Mouse (Mus musculus) CH12.LX (cell line): ENCODE measurements around the gene Grin3a. TPM values are rescaled to one million over a fixed set of nuclear protein-coding genes. Genes with fewer than 3 reads are reported as not detected.

Experiments
- DNase-seq: peaks from one replicate; pipeline ENCODE4 v3.0.0-alpha.2; 2013; ENCODE audit errors: extremely low read depth
- H3K27ac ChIP-seq: 2 replicates; pipeline ENCODE4 v1.5.1; 2012; ENCODE audit warnings: low read depth, mild to moderate bottlenecking, control low read depth, moderate library complexity; ENCODE audit not compliant: insufficient read depth
- H3K27me3 ChIP-seq: replicated peaks from 2 replicates; pipeline ENCODE3; 2012; ENCODE audit warnings: inconsistent platforms
- H3K36me3 ChIP-seq, 2 experiments: replicated peaks in 1 of 2; 2 replicates each; pipeline versions ENCODE3 to v1.6.1; 2012; ENCODE audit warnings: inconsistent platforms in 1 of 2, low read length in 1 of 2, mild to moderate bottlenecking in 1 of 2, mixed read lengths in 1 of 2, moderate library complexity in 1 of 2; ENCODE audit not compliant: control insufficient read depth in 1 of 2, insufficient read depth in 1 of 2
- H3K4me1 ChIP-seq, 2 experiments: 2 replicates each; pipeline ENCODE4 v1.6.1; 2012; ENCODE audit warnings: inconsistent platforms in 1 of 2, moderate library complexity in 1 of 2; ENCODE audit not compliant: insufficient read depth in 2 of 2, control insufficient read depth in 1 of 2
- H3K4me2 ChIP-seq: 2 replicates; pipeline ENCODE4 v1.6.1; 2012; ENCODE audit warnings: low read depth, mild to moderate bottlenecking, control low read depth; ENCODE audit not compliant: poor library complexity, insufficient read depth, severe bottlenecking
- H3K4me3 ChIP-seq, 3 experiments: fragments of 150-350 bp in 1 of 3; sonication (generic) in 1 of 3; replicated peaks in 1 of 3; 2 replicates each; pipeline versions ENCODE3 to v1.5.1; 2011 to 2012; ENCODE audit warnings: low read depth in 2 of 3, low read length in 2 of 3, mild to moderate bottlenecking in 2 of 3, moderate library complexity in 2 of 3, control low read depth in 1 of 3, improper control_type of control experiment in 1 of 3, inconsistent platforms in 1 of 3, mixed read lengths in 1 of 3; ENCODE audit not compliant: poor library complexity in 1 of 3
- H3K79me2 ChIP-seq: replicated peaks from 2 replicates; pipeline ENCODE4 v1.6.1; 2012; ENCODE audit warnings: mild to moderate bottlenecking, moderate library complexity; ENCODE audit not compliant: control insufficient read depth, poor library complexity, insufficient read depth, severe bottlenecking; ENCODE audit errors: extremely low read depth
- H3K9ac ChIP-seq: 2 replicates; pipeline ENCODE4 v1.6.1; 2012; ENCODE audit warnings: low read depth, mild to moderate bottlenecking, control low read depth, moderate library complexity; ENCODE audit not compliant: insufficient read depth
- H3K9me3 ChIP-seq: replicated peaks from 2 replicates; pipeline ENCODE3; 2012; ENCODE audit warnings: low read length, inconsistent platforms, mixed read lengths
- CTCF ChIP-seq, 2 experiments: IDR thresholded peaks in 1 of 2; conservative IDR thresholded peaks in 1 of 2; 2 replicates each; pipeline ENCODE4 v1.5.1; 2011 to 2012; ENCODE audit warnings: low read depth in 2 of 2, low read length in 2 of 2, improper control_type of control experiment in 1 of 2, inconsistent platforms in 1 of 2, mild to moderate bottlenecking in 1 of 2, moderate library complexity in 1 of 2
- E2F4 ChIP-seq: IDR thresholded peaks from 2 replicates; pipeline ENCODE4 v1.6.1; 2011; ENCODE audit warnings: low read depth, low read length, improper control_type of control experiment; ENCODE audit not compliant: insufficient replicate concordance
- ELF1 ChIP-seq: IDR thresholded peaks from 2 replicates; pipeline ENCODE4 v1.6.1; 2014; ENCODE audit warnings: low read depth, mild to moderate bottlenecking, inconsistent platforms, low read length, improper control_type of control experiment
- EP300 ChIP-seq: IDR thresholded peaks from 2 replicates; pipeline ENCODE4 v1.6.1; 2011; ENCODE audit warnings: low read length, improper control_type of control experiment
- GABPA ChIP-seq: IDR thresholded peaks from 2 replicates; pipeline ENCODE4 v1.6.1; 2012; ENCODE audit warnings: low read depth, low read length, improper control_type of control experiment, inconsistent platforms; ENCODE audit not compliant: insufficient replicate concordance
- JUND ChIP-seq: conservative IDR thresholded peaks from 2 replicates; pipeline ENCODE4 v1.6.1; 2011; ENCODE audit warnings: low read depth, low read length, improper control_type of control experiment
- KAT2A ChIP-seq: IDR thresholded peaks from 2 replicates; pipeline ENCODE4 v1.6.1; 2012; ENCODE audit warnings: low read length, improper control_type of control experiment, inconsistent platforms; ENCODE audit not compliant: insufficient replicate concordance
- MAFK ChIP-seq: IDR thresholded peaks from 2 replicates; pipeline ENCODE4 v1.6.1; 2011; ENCODE audit warnings: low read length, improper control_type of control experiment; ENCODE audit not compliant: insufficient replicate concordance
- MXI1 ChIP-seq: IDR thresholded peaks from 2 replicates; pipeline ENCODE4 v1.6.1; 2011; ENCODE audit warnings: mild to moderate bottlenecking, low read depth, low read length, improper control_type of control experiment
- RCOR1 ChIP-seq: conservative IDR thresholded peaks from 2 replicates; pipeline ENCODE4 v1.6.1; 2012; ENCODE audit warnings: low read depth, mild to moderate bottlenecking, inconsistent platforms, low read length, improper control_type of control experiment
- USF1 ChIP-seq: IDR thresholded peaks from 2 replicates; pipeline ENCODE4 v1.6.1; 2014; ENCODE audit warnings: low read depth, mild to moderate bottlenecking, inconsistent platforms, low read length, improper control_type of control experiment
- ZKSCAN1 ChIP-seq: IDR thresholded peaks from 2 replicates; pipeline ENCODE4 v1.6.1; 2012; ENCODE audit warnings: low read depth, inconsistent platforms, low read length, improper control_type of control experiment, borderline replicate concordance
- ZNF384 ChIP-seq: IDR thresholded peaks from 2 replicates; pipeline ENCODE4 v1.6.1; 2012; ENCODE audit warnings: low read depth, low read length, improper control_type of control experiment, inconsistent platforms
- dilution Hi-C: fragments of 300-500 bp; cut with MboI; formaldehyde crosslinking; loops from 2 replicates; pipeline ENCODE4 v1.14.3; 2020; ENCODE audit warnings: low sequenced_read_pairs; ENCODE audit not compliant: extremely low pct_unique_long_range_greater_than_20kb, extremely low pct_ligation_motif_present
- in situ Hi-C: fragments of 300-500 bp; cut with MboI; formaldehyde crosslinking; loops from 3 replicates; pipeline ENCODE4 v1.14.3; 2019; ENCODE audit warnings: low sequenced_read_pairs, low pct_ligation_motif_present, low pct_unique_long_range_greater_than_20kb, mixed read lengths
- polyA plus RNA-seq: library from polyadenylated mRNA; unstranded; fragments of >175 nt; gene quantifications from 2 replicates; pipeline ENCODE4 v1.2.1, GENCODE M21; 2012; ENCODE audit warnings: low read depth; ENCODE audit not compliant: insufficient read length
- total RNA-seq, 2 experiments: library from RNA; depleted of rRNA; stranded (reverse); fragments of 300-350 nt in 1 of 2; fragments of >200 nt in 1 of 2; gene quantifications; 2 replicates each; pipeline ENCODE4 v1.2.3; 2012 to 2014

Grin3a gene
- total and polyA plus RNA-seq, 3 experiments: 0.06 TPM; not detected in 2

DNA sequence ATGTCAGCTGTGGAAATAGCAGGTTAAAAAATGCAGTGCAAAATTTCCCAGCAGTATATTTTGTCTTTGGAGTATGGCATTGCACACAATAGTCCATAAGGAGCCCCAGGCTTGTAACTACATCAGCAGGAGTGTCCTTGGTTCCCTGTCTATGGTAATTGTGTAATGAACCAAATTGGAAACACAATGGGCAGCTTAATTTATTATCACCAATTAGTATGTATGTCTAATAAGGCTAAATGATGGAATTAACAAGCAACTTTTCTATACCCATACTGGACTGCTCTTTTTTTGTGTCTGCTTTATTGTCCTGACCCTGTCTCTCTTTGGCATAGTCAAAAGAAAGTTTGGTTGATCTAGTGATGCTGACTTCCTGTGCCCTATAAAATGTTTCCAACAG is 38.8 kb downstream of the Grin3a start:
- H3K4me3 ChIP-seq: no peak overlapping the region
- dilution Hi-C loops: no loop called here
- H3K9me3 ChIP-seq: no peaks in the 10 kb centered on the region
- no peaks in the 10 kb centered on the region for H3K4me1 ChIP-seq
- DNase-seq: no peak
- H3K4me2 ChIP-seq: no peak overlapping the region
- no peak overlapping the region for H3K9ac ChIP-seq
- no peak overlapping the region for H3K27ac ChIP-seq
- H3K79me2 ChIP-seq: no peaks in the 10 kb centered on the region
- no peak for TF ChIP-seq RCOR1
- TF ChIP-seq, all 38 proteins: peak for 0
- Histone ChIP-seq H3K27me3 (no peaks in the 10 kb centered on the region), H3K36me3 (no peaks in the 10 kb centered on the region)
- in situ Hi-C loops: no loop called here

DNA sequence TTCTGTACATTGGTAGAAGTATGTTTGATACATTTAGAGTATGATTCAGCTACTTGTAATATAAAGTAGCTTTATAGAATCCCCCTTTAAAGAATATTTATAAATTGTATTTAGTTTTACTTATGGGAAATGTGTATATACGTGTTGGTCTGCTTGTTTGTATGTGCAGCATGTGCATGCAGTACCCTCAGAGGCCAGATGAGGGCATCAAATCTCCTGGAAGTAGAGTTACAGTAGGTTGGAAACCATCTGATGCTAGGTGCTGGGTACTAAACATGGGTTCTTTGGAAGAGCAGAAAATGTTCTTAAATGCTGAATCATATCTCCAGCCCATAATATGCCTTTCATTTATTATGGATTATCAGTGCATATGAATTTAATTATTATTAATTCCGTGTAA is 46.2 kb downstream of the Grin3a start:
- Histone ChIP-seq H3K27ac (no peak overlapping the region), H3K79me2 (no peaks in the 10 kb centered on the region), H3K27me3 (no peaks in the 10 kb centered on the region), H3K9me3 (no peaks in the 10 kb centered on the region), H3K4me2 (no peak overlapping the region), H3K4me1 (no peaks in the 10 kb centered on the region), H3K9ac (no peak overlapping the region), H3K36me3 (no peaks in the 10 kb centered on the region), H3K4me3 (no peak overlapping the region)
- in situ Hi-C loops (no loop called here), dilution Hi-C loops (no loop called here)
- TF ChIP-seq CTCF (conservative IDR thresholded peaks at IDR 0.05 in 1 of 2, IDR thresholded peaks at IDR 0.05 in 1 of 2; ENCODE audit: low read depth in 2 of 2, low read length in 2 of 2) (peak in 1 of 2 experiments; percentile 15; a peak in 1 of 4 replicates), ZNF384 (no peak), MXI1 (no peak)
- DNase-seq: peak; percentile 9

DNA sequence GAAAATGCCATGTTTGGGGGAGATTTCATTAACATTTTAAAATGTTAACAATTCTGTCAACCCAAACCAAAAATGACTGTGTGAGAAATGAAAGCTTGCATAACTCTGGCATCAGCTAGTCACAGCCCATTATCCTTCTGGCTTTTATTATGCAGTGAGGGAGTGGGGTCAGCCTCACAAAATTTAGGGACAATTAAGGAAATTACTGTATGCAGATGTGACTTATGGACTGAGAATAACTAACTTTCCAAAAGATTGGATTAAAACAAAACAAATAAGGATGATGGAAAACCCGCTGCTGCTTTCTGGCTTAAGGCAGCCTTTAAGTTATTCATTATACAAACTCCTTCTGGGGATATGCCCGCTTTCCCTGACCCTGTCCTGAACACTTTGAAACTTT is 56.6 kb downstream of the Grin3a start:
- TF ChIP-seq ELF1 (no peak), ZKSCAN1 (no peak), USF1 (no peak), MAFK (no peak), KAT2A (no peak), JUND (no peak), EP300 (no peak), GABPA (no peak), E2F4 (no peak)
- no peak for DNase-seq
- Histone ChIP-seq H3K27me3 (no peaks in the 10 kb centered on the region), H3K36me3 (no peaks in the 10 kb centered on the region), H3K9me3 (no peaks in the 10 kb centered on the region), H3K4me2 (no peak overlapping the region), H3K4me3 (no peak overlapping the region), H3K79me2 (no peaks in the 10 kb centered on the region), H3K9ac (no peak overlapping the region), H3K27ac (no peak overlapping the region), H3K4me1 (no peaks in the 10 kb centered on the region)
- in situ Hi-C loops (no loop called here), dilution Hi-C loops (no loop called here)
